Mouse (Mus musculus) lung, postnatal 0 days (tissue): Measurements from ENCODE around the gene Ell. TPM values are rescaled to one million over a fixed set of nuclear protein-coding genes. Genes with fewer than 3 reads are reported as not detected.

Source experiments
- ATAC-seq: fragments of 200-750 bp; cut with Nextera tagmentation; 2 replicates; pipeline ENCODE4 v1.8.0; 2017; ENCODE audit warnings: moderate library complexity
- DNase-seq: peaks from one replicate; pipeline ENCODE4 v3.0.0-alpha.2; 2016; ENCODE audit warnings: low spot score
- H3K27ac ChIP-seq: fragments of 300-500 bp; sonication (generic); 2 replicates; pipeline ENCODE4 v1.5.1; 2014; ENCODE audit warnings: antibody characterized with exemption, mild to moderate bottlenecking, low read length, mixed read lengths
- H3K27me3 ChIP-seq: fragments of 300-500 bp; sonication (generic); replicated peaks from 2 replicates; pipeline ENCODE4 v1.6.1; 2014; ENCODE audit warnings: low read length, mixed read lengths; ENCODE audit not compliant: insufficient read depth
- H3K36me3 ChIP-seq: fragments of 300-500 bp; sonication (generic); 2 replicates; pipeline ENCODE4 v1.6.1; 2014; ENCODE audit warnings: low read length, mixed read lengths; ENCODE audit not compliant: insufficient read depth
- H3K4me1 ChIP-seq: fragments of 300-500 bp; sonication (generic); 2 replicates; pipeline ENCODE4 v1.6.1; 2014; ENCODE audit warnings: antibody characterized with exemption, low read depth, low read length, mixed read lengths; ENCODE audit not compliant: insufficient read depth
- H3K4me2 ChIP-seq: fragments of 300-500 bp; sonication (generic); replicated peaks from 2 replicates; pipeline ENCODE4 v1.6.1; 2014; ENCODE audit warnings: low read depth, mild to moderate bottlenecking, low read length, moderate library complexity, mixed read lengths
- H3K4me3 ChIP-seq: fragments of 300-500 bp; sonication (generic); 2 replicates; pipeline ENCODE4 v1.5.1; 2014; ENCODE audit warnings: low read depth, low read length
- H3K9ac ChIP-seq: fragments of 300-500 bp; sonication (generic); replicated peaks from 2 replicates; pipeline ENCODE4 v1.6.1; 2014; ENCODE audit warnings: low read depth, mild to moderate bottlenecking
- H3K9me3 ChIP-seq: fragments of 300-500 bp; sonication (generic); 2 replicates; pipeline ENCODE4 v1.6.1; 2016; ENCODE audit warnings: low read length, mixed read lengths
- CTCF ChIP-seq: IDR thresholded peaks from 2 replicates; pipeline ENCODE4 v1.5.1; 2016; ENCODE audit warnings: antibody characterized with exemption, mild to moderate bottlenecking
- EP300 ChIP-seq: IDR thresholded peaks from 2 replicates; pipeline ENCODE4 v1.6.1; 2016; ENCODE audit warnings: antibody characterized with exemption, mild to moderate bottlenecking, control low read depth
- WGBS: fragments of 180-500 bp; shearing (Covaris S2); extraction: QIAGEN DNeasy Blood & Tissue Kit; methylation state at CpG from one replicate; pipeline ENCODE4 v1.1.7; 2014; 5-methylcytosine and 5-hydroxymethylcytosine counted together
- polyA plus RNA-seq: library from polyadenylated mRNA; unstranded; fragments of >200 nt; fragmentation: Nextera tagmentation; extraction: Ambion mirVana; gene quantifications from 2 replicates; pipeline ENCODE4 v1.2.1, GENCODE M21; 2015

Ell gene
- polyA plus RNA-seq, 1 experiment from 2014 or later, result 13.0 TPM

DNA sequence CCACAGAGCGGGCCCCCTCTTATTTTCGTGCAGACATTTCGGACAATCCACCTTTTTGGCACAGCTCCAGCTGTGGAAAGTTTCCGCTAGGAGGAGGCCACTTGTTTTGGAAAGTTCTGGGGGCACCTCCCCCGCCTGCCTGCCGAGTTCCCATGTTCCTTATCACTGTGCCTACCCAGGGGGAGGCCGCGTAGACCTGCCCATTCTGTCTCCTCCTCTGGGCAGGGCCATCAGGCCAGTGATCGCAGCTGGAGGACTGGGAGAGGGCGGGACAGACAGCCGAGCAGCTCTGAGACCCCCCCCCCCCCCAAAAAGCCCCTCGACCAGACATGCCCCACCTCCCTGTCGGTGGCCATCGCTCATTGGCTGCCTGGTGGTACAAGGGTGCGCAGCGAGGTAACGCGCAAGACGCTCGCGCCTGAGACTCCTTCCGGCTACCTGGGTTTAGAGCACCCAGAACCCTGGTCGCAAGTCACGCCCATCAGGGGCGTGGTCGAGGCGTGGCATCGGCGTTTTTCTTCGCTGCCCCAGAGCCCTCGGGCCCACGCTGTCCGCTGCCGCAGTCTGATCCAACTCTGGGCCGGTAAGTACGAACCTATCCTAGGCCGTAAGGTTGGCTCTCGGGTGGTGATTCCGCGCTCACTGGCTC, 54.8 kb downstream of the Ell start, which contains the start of gene Isyna1:
Gene Isyna1 (plus strand): TSS at position 413 of the 649 bp plus-strand sequence.
- no peak for TF ChIP-seq EP300
- TF ChIP-seq CTCF, result peak; percentile 6; the same call in 1 of the 2 replicates
- peak; percentile 87 for ATAC-seq
- Histone ChIP-seq H3K27ac (peak within 1 kb of the TSS; percentile 71), H3K36me3 (0 out of 2 replicates have a peak, but pooled peaks cover 2% of the 10 kb centered on the region), H3K9ac (peak within 1 kb of the TSS; percentile 54), H3K27me3 (no peaks in the 10 kb centered on the region), H3K4me1 (peaks cover 17% of the 10 kb centered on the region), H3K9me3 (no peaks in the 10 kb centered on the region), H3K4me3 (peak within 1 kb of the TSS; percentile 48), H3K4me2 (peak within 1 kb of the TSS; percentile 98)
- DNase-seq, result peak; percentile 92
- WGBS, result under 1% methylated on average over 31 of the region's 40 CpGs

- Histone ChIP-seq H3K27ac (peak overlapping the region; percentile 71), H3K4me1 (peaks cover 17% of the 10 kb centered on the region), H3K9me3 (no peaks in the 10 kb centered on the region), H3K4me3 (peak overlapping the region; percentile 48), H3K9ac (peak overlapping the region; percentile 54), H3K36me3 (0 out of 2 replicates have a peak, but pooled peaks cover 3% of the 10 kb centered on the region), H3K27me3 (no peaks in the 10 kb centered on the region), H3K4me2 (peak overlapping the region; percentile 98)
- no peak; the same call in 1 of the 2 replicates for TF ChIP-seq CTCF
- no peak for TF ChIP-seq EP300
- DNase-seq (peak; percentile 35), ATAC-seq (peak; percentile 13)
- WGBS, result 8% methylated on average over 72 of the region's 82 CpGs
Measured at GRCm38 (mm10) chr8:70594621-70595564, 55.6 kb downstream of the Ell start.

DNA sequence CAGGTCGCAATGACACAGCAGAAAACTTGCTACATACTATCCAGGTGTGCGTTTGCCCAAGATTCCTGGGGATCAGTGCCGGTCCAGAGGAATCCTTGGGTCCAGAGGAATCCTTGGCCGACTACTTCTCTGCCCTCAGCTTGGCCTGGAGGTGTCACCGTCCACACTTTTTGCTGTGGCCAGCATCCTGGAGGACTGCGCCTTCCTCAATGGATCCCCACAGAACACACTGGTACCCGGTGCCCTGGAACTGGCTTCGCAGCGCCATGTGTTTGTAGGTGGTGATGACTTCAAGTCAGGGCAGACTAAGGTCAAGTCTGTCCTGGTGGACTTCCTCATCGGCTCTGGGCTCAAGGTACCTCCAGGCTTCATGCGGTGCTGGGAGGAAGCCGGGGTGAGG, 56.6 kb downstream of the Ell start:
- TF ChIP-seq CTCF, result no peak
- H3K4me1 ChIP-seq, result peaks cover 18% of the 10 kb centered on the region
- no peak overlapping the region for H3K4me2 ChIP-seq
- H3K36me3 ChIP-seq, result 0 out of 2 replicates have a peak, but pooled peaks cover 3% of the 10 kb centered on the region
- no peak overlapping the region for H3K4me3 ChIP-seq
- no peak overlapping the region for H3K27ac ChIP-seq
- H3K9ac ChIP-seq, result no peak overlapping the region
- no peaks in the 10 kb centered on the region for H3K9me3 ChIP-seq
- no peak for ATAC-seq
- no peaks in the 10 kb centered on the region for H3K27me3 ChIP-seq
- no peak for DNase-seq
- 92% methylated on average over 12 of the region's 12 CpGs for WGBS

GRCm38 (mm10) chr8:70596216-70596615, 57.0 kb downstream of the Ell start:
- H3K4me1 ChIP-seq, result peaks cover 22% of the 10 kb centered on the region
- H3K4me2 ChIP-seq, result no peak overlapping the region
- H3K4me3 ChIP-seq, result no peak overlapping the region
- no peaks in the 10 kb centered on the region for H3K9me3 ChIP-seq
- no peak overlapping the region for H3K27ac ChIP-seq
- 0 out of 2 replicates have a peak, but pooled peaks cover 3% of the 10 kb centered on the region for H3K36me3 ChIP-seq
- 94% methylated on average over 18 of the region's 18 CpGs for WGBS
- no peak for ATAC-seq
- no peak overlapping the region for H3K9ac ChIP-seq
- peak; percentile 4 for DNase-seq
- no peak for TF ChIP-seq CTCF
- no peaks in the 10 kb centered on the region for H3K27me3 ChIP-seq

DNA sequence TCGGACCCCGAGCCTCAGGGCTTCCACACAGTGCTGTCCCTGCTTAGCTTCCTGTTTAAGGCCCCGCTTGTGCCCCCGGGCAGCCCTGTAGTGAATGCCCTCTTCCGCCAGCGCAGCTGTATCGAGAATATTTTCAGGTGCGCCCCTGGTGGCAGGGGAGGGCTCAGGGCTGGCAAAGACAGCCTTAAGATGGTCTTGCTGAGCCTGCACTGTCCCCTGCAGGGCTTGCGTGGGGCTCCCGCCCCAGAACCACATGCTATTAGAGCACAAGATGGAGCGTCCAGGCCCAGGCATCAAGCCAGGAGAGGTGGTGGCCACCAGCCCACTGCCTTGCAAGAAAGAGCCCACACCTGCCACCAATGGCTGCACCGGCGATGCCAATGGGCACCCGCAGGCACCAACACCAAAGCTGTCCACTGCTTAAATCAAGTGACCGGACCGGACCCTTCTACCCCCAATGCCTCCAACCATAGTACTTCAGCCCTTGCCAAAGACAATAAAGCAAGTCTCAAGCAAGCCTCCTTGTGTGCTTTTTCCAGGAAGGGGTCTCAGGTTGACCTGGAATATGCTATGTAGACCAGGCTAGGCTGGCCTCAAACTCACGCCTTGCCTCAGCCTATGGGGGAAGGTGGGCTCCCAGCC, 57.6 kb downstream of the Ell start:
- ATAC-seq, result no peak
- Histone ChIP-seq H3K27me3 (no peaks in the 10 kb centered on the region), H3K9ac (no peak overlapping the region), H3K4me1 (peaks cover 24% of the 10 kb centered on the region), H3K27ac (no peak overlapping the region), H3K4me3 (no peak overlapping the region), H3K36me3 (0 out of 2 replicates have a peak, but pooled peaks cover 3% of the 10 kb centered on the region), H3K4me2 (no peak overlapping the region), H3K9me3 (no peaks in the 10 kb centered on the region)
- WGBS, result 90% methylated on average over 17 of the region's 17 CpGs
- TF ChIP-seq EP300 (no peak), CTCF (peak; percentile 34)
- peak; percentile 5 for DNase-seq
